Mouse (Mus musculus) limb, embryonic 10.5 days (tissue): ENCODE measurements at regions not wholly inside any gene's neighbourhood (a gene's known extent, or its start where the extent isn't known, plus 50 kb on each side); places are given as distances from the start of the nearest gene placed in this dataset.

Experiments
- DNase-seq: peaks from one replicate; pipeline ENCODE4 v3.0.0-alpha.2; 2017; ENCODE audit warnings: low spot score
- H3K27ac ChIP-seq: fragments of 300-500 bp; sonication (generic); 2 replicates; pipeline ENCODE4 v1.5.1; 2016; ENCODE audit warnings: mild to moderate bottlenecking
- H3K27me3 ChIP-seq: fragments of 300-500 bp; sonication (generic); 2 replicates; pipeline ENCODE4 v1.6.1; 2016; ENCODE audit warnings: low read depth, mild to moderate bottlenecking; ENCODE audit not compliant: poor library complexity, severe bottlenecking
- H3K36me3 ChIP-seq: fragments of 300-500 bp; sonication (generic); 2 replicates; pipeline ENCODE4 v1.6.1; 2016; ENCODE audit warnings: mild to moderate bottlenecking, moderate library complexity
- H3K4me1 ChIP-seq: fragments of 300-500 bp; sonication (generic); 2 replicates; pipeline ENCODE4 v1.6.1; 2016
- H3K4me3 ChIP-seq: fragments of 300-500 bp; sonication (generic); 2 replicates; pipeline ENCODE4 v1.5.1; 2016; ENCODE audit warnings: mild to moderate bottlenecking, moderate library complexity
- H3K9me3 ChIP-seq: fragments of 300-500 bp; sonication (generic); replicated peaks from 2 replicates; pipeline ENCODE4 v1.6.1; 2016; ENCODE audit warnings: mild to moderate bottlenecking
- WGBS: fragments of 180-500 bp; shearing (Covaris S2); methylation state at CpG from one replicate; pipeline ENCODE4 v1.1.7; 2016; 5-methylcytosine and 5-hydroxymethylcytosine counted together

DNA sequence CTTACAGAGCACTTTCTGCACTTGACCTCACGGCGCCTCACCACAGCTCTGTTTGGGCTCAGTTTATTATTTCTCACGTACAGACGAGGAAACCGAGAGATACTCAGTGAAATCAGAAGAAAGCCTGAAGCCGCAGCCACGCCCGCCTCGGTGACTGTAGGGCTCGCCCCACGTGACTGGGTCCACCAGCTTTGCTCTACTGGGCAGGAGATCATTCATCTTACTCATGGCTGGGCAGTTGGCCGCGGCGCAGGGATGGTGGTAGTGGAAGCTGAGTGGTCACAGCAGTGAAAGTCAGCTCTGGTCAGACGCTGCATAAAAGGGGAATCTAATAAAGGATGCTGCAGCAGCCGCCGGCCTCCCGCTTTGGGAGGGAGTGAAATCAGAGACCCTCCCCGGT, 135.2 kb upstream of the Tsc22d1 start:
- Histone ChIP-seq H3K9me3 (no peaks in the 10 kb centered on the region), H3K27ac (no peak overlapping the region), H3K36me3 (no peaks in the 10 kb centered on the region), H3K4me3 (no peak overlapping the region), H3K4me1 (peaks cover 13% of the 10 kb centered on the region), H3K27me3 (no peaks in the 10 kb centered on the region)
- DNase-seq, result no peak
- WGBS, result 82% methylated on average over 19 of the region's 19 CpGs

DNA sequence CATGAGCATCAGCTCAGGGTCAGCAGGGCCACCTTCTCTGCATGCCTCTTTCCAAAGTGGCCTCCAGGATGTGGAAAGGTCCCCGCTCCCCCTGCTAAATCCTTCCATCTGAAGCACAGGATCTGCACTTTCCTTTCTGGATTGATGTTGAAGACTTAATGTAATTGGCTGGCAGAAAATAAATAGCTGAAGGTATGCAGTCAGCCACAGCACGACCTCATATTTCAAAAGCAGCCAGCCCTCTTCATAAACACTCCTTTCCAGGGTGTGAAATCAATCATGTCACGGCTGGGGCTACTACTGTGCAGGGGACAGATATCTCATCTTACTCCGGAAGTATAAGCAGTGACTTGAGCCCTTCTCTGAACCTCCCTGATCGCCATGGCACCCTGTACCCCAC, 132.9 kb upstream of the Tsc22d1 start:
- WGBS, result 28% methylated on average over 5 of the region's 5 CpGs
- peaks cover 13% of the 10 kb centered on the region for H3K4me1 ChIP-seq
- no peaks in the 10 kb centered on the region for H3K27me3 ChIP-seq
- peak overlapping the region; percentile 25; the same call in 1 of the 2 replicates for H3K27ac ChIP-seq
- no peaks in the 10 kb centered on the region for H3K36me3 ChIP-seq
- DNase-seq, result no peak
- no peak overlapping the region for H3K4me3 ChIP-seq
- H3K9me3 ChIP-seq, result no peaks in the 10 kb centered on the region

DNA sequence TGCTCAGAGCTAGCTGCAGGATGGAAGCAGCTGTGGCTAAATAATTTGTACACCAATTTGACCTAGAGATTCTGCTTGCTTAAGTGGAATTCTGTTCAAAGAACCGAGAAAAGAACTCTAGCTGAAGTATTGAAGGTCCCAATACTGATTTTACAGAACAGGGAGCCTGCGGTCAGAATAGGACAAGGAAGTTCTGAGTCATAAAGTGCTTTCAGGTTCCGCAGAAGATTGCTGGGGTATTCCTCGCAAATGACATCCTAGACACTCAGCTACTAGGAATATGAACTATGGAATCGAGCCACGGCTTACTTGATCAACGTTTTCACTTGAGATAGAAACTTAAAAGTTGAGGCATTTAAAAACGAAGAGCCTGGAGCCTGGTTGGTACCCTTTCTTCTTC, 127.0 kb upstream of the Tsc22d1 start:
- Histone ChIP-seq H3K27ac (no peak overlapping the region), H3K27me3 (no peaks in the 10 kb centered on the region), H3K4me1 (peaks cover 13% of the 10 kb centered on the region), H3K9me3 (no peaks in the 10 kb centered on the region), H3K4me3 (no peak overlapping the region), H3K36me3 (no peaks in the 10 kb centered on the region)
- no peak for DNase-seq
- WGBS, result 93% methylated on average over 8 of the region's 8 CpGs

DNA sequence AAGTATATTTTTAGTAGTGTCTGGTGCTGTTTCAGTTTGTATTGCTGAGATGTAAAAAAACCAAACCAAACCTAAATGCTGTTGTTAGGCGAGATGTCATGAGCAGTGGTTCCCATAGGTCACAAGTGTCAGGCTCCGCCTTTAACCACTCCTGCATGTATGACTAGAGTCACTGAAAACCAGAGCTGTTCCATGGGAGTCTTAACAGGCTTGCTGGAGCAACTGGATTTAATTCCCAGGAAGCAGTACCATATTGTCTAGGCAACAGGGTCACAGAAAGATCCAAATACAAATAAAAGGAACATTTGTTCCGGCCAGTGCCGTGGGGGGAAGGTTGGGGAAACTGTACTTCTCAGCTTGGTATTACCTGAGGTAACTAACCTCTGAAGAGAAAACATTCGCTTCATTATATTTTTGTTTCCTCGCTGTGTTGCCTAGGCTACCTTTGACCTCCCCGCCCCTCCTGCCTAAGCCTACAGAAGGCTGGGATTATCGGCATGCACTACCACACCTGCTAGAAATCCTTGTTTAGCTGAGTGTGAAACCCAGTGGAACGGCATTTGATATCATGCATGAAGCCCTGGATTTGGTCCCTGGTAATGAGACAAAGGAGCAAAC, 124.3 kb upstream of the Tsc22d1 start:
- Histone ChIP-seq H3K36me3 (no peaks in the 10 kb centered on the region), H3K27me3 (no peaks in the 10 kb centered on the region), H3K9me3 (no peaks in the 10 kb centered on the region), H3K27ac (no peak overlapping the region), H3K4me3 (no peak overlapping the region), H3K4me1 (peaks cover 16% of the 10 kb centered on the region)
- WGBS, result 87% methylated on average over 9 of the region's 9 CpGs
- no peak for DNase-seq

DNA sequence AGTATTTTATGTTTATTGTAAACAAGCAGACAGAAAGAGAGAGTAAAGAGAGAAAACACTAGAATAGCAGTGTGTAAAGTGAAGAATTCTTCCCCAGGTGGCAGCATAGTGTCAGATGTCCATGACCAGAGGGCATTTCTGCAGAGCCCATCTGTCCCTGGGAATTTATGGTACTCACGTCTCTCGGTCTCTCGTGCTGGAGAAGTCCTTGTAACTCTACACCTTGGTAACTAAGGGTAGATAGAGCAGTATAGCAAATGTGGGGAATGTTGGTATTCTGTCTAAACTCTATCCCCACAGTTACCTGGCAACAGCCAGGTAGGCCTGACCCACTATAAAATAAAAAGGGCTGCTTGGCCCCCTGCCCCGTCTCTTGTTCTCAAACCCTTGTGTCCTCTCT, 122.5 kb upstream of the Tsc22d1 start:
- DNase-seq, result no peak
- no peaks in the 10 kb centered on the region for H3K9me3 ChIP-seq
- H3K36me3 ChIP-seq, result no peaks in the 10 kb centered on the region
- WGBS, result 15% methylated on average over 4 of the region's 4 CpGs
- H3K4me3 ChIP-seq, result no peak overlapping the region
- H3K27ac ChIP-seq, result no peak overlapping the region
- H3K27me3 ChIP-seq, result no peaks in the 10 kb centered on the region
- H3K4me1 ChIP-seq, result peaks cover 16% of the 10 kb centered on the region

DNA sequence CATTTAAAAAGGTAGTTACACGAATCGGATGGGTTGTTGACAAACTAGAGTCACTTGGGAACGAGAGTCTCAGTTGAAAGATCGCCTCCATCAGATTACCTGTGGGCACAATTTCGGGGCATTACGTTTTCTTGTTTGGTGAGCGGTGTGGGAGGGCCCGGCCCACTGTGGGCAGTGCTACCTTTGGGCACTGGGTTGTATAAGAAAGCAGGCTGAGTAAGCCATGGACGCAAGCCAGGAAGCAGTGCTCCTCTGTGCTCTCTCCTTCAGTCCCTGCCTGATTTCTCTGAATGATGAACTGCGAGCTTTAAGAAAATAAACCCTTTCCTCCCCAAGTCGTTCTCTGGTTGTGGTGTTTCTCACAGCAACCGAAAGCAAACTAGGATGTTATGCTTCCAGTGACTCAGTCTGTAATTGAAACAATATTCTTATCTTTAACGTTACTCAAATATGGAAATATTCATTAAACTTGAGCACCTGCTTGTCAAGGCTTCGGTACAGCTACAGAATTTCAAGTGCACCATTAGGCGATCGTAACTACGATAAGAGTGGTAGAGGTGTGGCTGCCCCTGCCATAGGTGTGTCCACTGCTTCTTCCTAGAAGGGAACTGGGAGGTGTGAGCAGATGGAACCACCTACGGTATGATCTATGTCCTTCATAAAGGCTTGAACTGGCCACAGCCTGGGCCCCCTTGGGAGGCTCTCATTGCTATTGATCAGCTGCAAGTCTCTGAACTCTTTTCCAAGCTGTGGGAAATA, 119.2 kb upstream of the Tsc22d1 start:
- WGBS, result 91% methylated on average over 18 of the region's 18 CpGs
- DNase-seq, result no peak
- no peaks in the 10 kb centered on the region for H3K9me3 ChIP-seq

DNA sequence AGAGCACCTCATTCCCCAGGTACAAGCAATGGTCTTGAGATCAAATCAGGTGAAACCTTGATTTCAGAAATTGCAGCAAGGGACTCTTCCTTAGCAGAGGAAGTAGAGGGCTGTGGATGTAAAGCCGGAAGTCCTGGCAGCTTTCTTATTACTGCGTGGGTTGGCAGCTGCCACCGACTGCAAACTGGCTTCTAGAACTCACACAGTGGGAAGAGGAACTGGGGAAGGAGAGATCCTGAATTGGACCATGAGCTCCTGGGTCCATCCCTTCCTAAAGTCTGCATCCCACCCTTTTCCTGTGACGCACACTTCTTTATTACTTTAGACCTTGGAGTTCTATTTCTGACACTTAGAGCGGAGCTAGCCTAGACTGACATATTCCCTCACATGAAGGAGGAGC, 116.9 kb upstream of the Tsc22d1 start:
- no peaks in the 10 kb centered on the region for H3K36me3 ChIP-seq
- DNase-seq, result no peak
- H3K4me1 ChIP-seq, result peaks cover 2% of the 10 kb centered on the region; the same call in 1 of the 2 replicates
- WGBS, result 91% methylated on average over 5 of the region's 5 CpGs
- H3K27ac ChIP-seq, result no peak overlapping the region
- H3K27me3 ChIP-seq, result no peaks in the 10 kb centered on the region
- H3K4me3 ChIP-seq, result no peak overlapping the region
- H3K9me3 ChIP-seq, result no peaks in the 10 kb centered on the region

More for the DNA sequence above, 119.2 kb upstream of the Tsc22d1 start:
- no peak overlapping the region for H3K27ac ChIP-seq
- no peak overlapping the region for H3K4me3 ChIP-seq
- H3K27me3 ChIP-seq, result no peaks in the 10 kb centered on the region
- no peaks in the 10 kb centered on the region for H3K36me3 ChIP-seq
- H3K4me1 ChIP-seq, result peaks cover 14% of the 10 kb centered on the region

DNA sequence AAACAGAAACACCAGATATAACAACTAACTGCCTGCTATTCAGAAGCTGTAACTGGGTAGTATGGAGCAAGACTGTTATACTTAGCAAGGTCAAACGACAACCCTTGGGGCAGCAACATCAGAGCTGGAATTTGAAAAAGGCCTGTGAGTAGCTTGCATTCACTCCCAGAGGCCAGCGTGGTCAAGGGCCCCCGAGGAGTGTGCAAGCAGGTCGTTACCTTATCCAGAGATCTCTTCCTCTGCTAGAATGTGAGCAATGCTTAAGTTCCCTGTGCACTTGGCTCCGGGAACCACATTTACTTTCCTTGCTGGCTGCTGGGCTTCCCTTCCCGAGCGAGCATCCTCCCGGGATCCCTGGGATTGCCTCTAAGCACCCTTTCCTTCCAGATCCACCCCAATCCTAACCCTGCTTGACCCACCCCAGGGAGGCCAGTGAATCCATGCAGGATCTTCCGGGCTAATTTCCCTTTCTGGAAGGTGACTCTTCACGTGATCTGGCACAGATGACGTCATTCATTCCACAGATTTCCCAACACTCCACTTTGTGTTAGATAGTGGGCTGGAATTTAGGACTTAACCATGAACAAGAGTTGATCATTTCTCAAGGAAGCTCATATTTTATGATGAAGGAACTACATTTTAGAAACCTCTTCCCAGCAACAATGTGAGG, 112.3 kb upstream of the Tsc22d1 start:
- Histone ChIP-seq H3K4me3 (no peak overlapping the region), H3K27ac (no peak overlapping the region), H3K9me3 (no peaks in the 10 kb centered on the region), H3K27me3 (no peaks in the 10 kb centered on the region), H3K36me3 (no peaks in the 10 kb centered on the region), H3K4me1 (no peaks in the 10 kb centered on the region)
- WGBS, result 73% methylated on average over 11 of the region's 11 CpGs
- DNase-seq, result no peak

DNA sequence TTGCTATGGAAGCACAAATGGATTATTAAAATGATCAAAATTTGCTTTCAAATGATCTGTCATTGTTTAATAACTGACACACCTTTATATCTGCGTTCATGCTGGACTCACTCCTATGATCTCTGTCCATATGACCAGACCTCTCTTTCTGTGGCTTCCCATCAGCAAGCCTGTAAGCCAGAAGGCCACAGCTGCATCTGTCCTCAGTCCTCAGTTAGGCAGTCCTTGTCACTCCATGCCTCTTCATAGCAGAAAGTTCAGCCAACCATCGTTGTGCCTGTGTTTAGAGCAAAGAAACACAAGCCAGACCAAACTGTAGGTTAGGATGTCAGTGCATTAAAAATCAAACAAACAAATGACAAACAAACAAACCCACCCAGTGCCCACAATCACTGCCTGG, 107.2 kb upstream of the Tsc22d1 start:
- Histone ChIP-seq H3K27ac (0 out of 2 replicates have a peak overlapping the region, but pooled peaks have one; percentile 10), H3K9me3 (no peaks in the 10 kb centered on the region), H3K4me3 (no peak overlapping the region), H3K27me3 (no peaks in the 10 kb centered on the region), H3K36me3 (no peaks in the 10 kb centered on the region), H3K4me1 (peaks cover 12% of the 10 kb centered on the region)
- no peak for DNase-seq
- WGBS, result 81% methylated on average over 2 of the region's 2 CpGs

DNA sequence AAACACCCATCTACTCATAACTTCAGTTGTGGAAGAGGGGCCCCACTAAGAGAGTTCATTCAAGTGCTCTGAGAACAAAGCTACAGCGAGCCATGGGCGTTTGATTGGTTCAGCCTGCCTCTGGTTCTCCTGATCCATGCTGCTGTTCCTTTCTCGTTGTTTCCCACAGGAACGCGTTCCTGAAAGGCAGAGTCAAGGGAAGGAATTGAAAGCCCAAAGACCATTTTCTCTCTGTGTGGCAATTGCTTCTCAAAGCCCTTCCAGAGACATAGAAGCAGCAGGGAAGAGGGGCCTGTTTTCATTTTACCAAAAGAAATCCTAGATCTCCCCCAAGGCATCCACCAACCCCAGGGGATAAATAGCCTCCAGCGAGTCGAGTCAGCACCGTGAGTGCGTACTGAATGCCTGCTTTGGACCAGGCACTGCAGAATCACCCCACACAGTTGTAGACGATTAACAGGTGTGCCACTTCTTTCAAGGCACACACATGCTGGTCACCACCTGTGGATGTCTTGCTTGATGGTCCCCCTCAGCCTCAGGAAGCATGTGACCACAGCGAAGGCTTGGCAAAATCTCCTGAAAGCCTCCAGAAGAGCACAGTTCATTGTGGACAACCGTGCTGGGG, 106.5 kb upstream of the Tsc22d1 start:
- Histone ChIP-seq H3K4me3 (peak overlapping the region; percentile 29; the same call in 1 of the 2 replicates), H3K36me3 (no peaks in the 10 kb centered on the region), H3K4me1 (peaks cover 12% of the 10 kb centered on the region), H3K27ac (peak overlapping the region; percentile 66; the same call in 1 of the 2 replicates), H3K27me3 (no peaks in the 10 kb centered on the region), H3K9me3 (no peaks in the 10 kb centered on the region)
- WGBS, result 45% methylated on average over 12 of the region's 12 CpGs
- DNase-seq, result no peak

DNA sequence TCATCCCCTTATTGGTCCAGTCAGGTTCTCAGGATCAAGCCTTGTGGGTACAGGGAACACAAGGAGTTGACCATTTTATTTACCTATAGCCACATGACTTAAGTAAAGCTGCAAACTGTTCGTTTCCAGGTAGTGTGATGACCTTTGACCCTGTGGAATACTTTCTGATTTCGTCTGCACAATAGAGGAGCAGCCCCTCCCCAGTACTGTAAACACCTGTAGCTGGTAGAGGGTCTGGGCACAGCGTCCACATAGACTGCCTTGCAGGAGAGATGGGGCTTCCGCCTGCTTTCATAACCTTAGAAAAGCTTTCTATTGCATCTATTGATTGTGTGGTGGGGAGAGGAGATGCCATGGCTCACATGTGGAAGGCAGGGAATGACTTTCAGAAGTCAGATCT, 105.2 kb upstream of the Tsc22d1 start:
- H3K36me3 ChIP-seq, result no peaks in the 10 kb centered on the region
- H3K27me3 ChIP-seq, result no peaks in the 10 kb centered on the region
- WGBS, result 77% methylated on average over 4 of the region's 4 CpGs
- H3K4me3 ChIP-seq, result no peak overlapping the region
- H3K4me1 ChIP-seq, result peaks cover 12% of the 10 kb centered on the region
- H3K9me3 ChIP-seq, result no peaks in the 10 kb centered on the region
- no peak for DNase-seq
- no peak overlapping the region for H3K27ac ChIP-seq

DNA sequence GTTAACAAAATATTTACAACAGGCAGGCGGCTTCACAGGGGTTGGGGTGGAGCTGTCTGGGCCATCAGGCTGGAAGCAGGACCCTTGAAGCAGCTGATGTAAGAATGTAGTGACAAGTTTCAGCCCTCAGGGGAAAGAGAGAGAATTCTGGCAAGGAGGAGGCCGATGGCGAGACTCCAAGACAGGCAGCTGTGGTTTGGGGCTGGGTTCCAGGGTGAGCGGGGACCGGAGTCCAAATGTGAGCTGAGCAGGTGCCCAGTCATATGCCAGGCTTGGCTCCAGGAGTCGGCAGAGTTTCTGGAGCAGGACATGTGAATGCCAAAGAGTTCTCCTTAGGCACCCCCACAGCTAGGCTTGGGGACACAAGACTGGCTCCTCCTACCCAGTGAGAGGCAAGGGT, 104.5 kb upstream of the Tsc22d1 start:
- no peak for DNase-seq
- 75% methylated on average over 6 of the region's 6 CpGs for WGBS
- Histone ChIP-seq H3K4me1 (peaks cover 12% of the 10 kb centered on the region), H3K4me3 (no peak overlapping the region), H3K9me3 (no peaks in the 10 kb centered on the region), H3K36me3 (no peaks in the 10 kb centered on the region), H3K27me3 (no peaks in the 10 kb centered on the region), H3K27ac (no peak overlapping the region)
